Mouse (Mus musculus): ENCODE results near the gene Cmtr2.

GRCm38 (mm10) chr8:110177359-110178155 is 37.9 kb upstream of the Cmtr2 start:
- TF ChIP-seq CTCF (IDR thresholded peaks at IDR 0.05; ENCODE audit: borderline replicate concordance, insufficient read depth, low read depth, low read length), result no peak
- no peak for TF ChIP-seq POLR2A (IDR thresholded peaks at IDR 0.05; ENCODE audit: borderline replicate concordance, insufficient read depth, low read length)

Measured in cerebellum, adult 2 months (tissue).